Mouse (Mus musculus): Measurements from ENCODE around the gene Foxd1.

The Foxd1 gene

GRCm38 (mm10) chr13:98355559-98356111, 1.6 kb downstream of the Foxd1 start:
- DNase-seq (ENCODE audit: low read depth, low spot score) = no peak

DNA sequence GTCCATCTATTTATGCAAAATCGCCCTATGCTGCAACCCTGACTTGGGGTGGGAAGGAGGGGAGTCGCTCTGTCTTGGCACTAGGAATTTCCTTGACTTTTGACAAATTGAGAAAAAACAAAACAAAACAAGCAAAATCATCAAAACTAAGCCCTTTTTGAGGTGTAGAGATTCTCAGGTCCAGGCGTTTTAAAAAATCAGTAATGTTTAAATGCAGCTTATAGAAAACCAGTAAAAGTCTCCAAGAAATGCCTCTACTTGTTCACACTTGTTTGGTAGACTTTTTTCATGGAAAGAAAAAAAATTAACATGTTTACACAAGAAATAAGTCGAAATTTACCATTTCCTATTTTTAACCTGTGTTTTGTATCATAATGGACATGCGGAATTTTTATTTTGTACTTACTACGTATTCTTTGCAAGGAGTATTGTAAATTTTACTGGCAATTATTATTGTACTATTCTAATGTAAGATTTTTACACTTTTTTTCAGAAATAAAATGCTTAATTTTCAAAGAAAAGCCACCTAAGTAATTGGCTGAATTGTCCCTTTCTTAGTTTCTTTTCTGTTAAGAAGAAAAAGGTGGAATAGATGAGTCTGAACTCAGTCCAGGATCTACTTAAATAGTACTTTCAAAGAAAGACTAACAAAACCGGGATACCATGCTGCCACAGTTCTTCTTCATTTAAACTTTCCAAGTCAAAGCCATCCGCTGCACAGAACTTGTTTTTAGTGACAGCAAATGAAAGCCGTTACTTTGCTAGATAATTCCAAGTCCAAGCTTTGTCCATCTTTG, 2.3 kb downstream of the Foxd1 start:
- no peak for DNase-seq (ENCODE audit: low read depth, low spot score)

DNA sequence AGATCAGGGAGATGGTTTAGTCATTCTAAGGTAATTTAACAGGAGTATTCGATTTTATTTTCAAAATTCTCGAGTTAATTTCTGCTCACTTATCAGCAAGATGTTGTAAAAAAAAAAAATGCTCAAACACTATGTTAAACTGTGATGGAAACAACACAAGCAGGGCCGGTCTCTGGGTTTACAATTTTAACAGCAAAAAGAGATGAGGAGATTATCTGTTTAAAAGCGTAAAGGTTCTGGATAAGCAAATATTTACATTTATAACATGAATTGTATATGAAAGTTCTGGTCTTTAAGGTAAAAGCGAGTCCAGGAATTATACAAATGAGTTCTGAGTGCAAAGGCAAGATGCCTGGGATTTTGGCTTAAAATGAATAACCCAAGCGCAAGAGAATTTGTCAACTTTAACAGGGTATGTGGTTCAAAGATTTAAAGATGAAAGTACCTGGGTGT, 3.0 kb downstream of the Foxd1 start:
- no peak for DNase-seq (ENCODE audit: low read depth, low spot score)

DNA sequence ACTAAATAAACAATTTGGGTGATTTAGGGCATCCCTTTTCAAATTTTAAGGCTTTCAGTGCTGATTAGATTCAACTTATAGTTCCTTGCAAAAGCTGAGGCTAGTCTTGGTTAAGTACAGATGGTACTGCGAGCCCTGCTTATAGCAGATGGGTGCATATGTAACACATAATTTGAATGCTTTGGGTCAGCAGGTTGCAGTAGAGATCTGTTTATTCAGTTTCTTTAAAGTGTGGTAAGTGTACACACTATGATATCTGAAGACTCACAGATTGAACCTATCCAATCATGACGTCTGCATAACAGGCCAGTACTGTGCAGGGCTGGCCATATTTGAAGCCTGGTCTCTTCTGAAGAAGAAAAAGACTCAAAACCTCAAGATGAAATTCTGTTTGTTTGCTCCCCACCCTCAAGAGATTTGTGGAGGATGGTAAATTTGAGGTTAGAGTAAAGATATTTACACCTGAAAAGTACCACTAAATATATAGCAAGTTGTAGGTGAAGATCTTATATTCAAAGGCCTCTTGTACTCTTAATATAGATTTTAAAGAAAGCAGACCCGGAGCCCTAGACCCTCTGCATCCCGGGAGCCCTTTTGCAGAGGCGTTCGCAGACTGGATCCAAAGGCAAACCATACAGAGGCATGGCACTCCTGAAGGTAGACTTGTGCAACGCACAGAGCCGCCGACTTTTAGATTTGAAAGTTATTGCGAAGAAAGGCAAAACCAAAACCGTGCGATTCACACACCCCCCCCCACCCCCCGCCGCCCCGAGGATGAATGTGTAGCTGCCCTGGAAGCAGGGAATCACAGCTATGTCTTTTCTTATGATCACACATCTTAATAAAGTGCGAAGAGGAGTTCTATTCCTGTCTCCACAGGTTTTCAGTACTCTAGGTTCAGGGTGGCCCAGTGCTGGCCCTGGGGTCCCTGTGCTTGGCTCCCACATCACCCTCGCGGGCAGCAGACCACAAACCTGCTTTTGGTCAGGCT, 3.7 kb downstream of the Foxd1 start:
- no peak for DNase-seq (ENCODE audit: low read depth, low spot score)

GRCm38 (mm10) chr13:98358424-98359181, 4.6 kb downstream of the Foxd1 start:
- DNase-seq (ENCODE audit: low read depth, low spot score) = no peak

GRCm38 (mm10) chr13:98359337-98359736, 5.3 kb downstream of the Foxd1 start:
- DNase-seq (ENCODE audit: low read depth, low spot score) = no peak

DNA sequence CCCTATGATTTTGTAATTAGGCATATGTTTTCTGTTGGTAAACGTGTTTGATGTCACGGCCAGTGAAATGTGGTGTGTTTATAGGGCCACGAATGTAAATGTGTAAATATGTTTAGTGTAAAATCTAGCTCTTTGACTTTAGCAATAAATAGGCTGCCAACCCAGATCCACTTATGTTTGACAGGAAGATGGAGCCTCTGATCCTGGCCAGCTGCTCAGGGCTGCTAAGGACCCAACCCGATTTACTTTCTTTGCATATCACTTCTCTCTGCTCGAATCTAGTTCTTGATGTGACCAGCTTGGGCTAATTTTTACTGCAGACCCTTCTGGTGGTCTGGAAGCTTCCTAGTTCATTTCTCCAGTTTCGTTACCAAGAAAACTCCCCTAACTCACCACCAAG, 6.3 kb downstream of the Foxd1 start:
- no peak for DNase-seq (ENCODE audit: low read depth, low spot score)

GRCm38 (mm10) chr13:98361161-98361560, 7.1 kb downstream of the Foxd1 start:
- DNase-seq (ENCODE audit: low read depth, low spot score) = no peak

- no peak for DNase-seq (ENCODE audit: low read depth, low spot score)
Measured at GRCm38 (mm10) chr13:98363046-98363445, 9.0 kb downstream of the Foxd1 start.

- DNase-seq (ENCODE audit: low read depth, low spot score) = no peak
Measured at GRCm38 (mm10) chr13:98365081-98365480, 11.0 kb downstream of the Foxd1 start.

- DNase-seq (ENCODE audit: low read depth, low spot score) = no peak
Measured at GRCm38 (mm10) chr13:98365766-98366421, 11.9 kb downstream of the Foxd1 start.

- no peak for DNase-seq (ENCODE audit: low read depth, low spot score)
Measured at GRCm38 (mm10) chr13:98366469-98367275, 12.6 kb downstream of the Foxd1 start.

GRCm38 (mm10) chr13:98367601-98368000, 13.6 kb downstream of the Foxd1 start:
- no peak for DNase-seq (ENCODE audit: low read depth, low spot score)

DNA sequence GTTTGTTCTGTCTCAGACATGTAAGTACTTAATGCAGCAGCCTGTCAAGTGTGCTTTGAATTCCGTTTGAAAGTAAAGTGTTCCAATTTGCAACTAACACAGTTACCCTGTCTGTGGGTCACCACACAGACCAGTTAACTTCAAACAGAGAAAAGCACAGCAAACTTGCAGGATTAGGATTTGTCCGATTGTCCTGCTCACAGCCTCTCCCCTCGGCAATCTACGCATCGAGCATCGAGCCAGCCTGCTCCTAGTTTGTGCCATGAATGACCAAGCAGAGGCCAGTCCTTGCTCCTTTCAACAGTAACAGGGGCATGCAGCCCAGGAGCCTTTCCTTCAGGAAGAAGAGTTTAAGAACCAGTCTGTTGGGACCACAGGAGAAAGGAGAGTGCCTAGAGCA, 15.0 kb downstream of the Foxd1 start:
- DNase-seq (ENCODE audit: low read depth, low spot score) = no peak

DNA sequence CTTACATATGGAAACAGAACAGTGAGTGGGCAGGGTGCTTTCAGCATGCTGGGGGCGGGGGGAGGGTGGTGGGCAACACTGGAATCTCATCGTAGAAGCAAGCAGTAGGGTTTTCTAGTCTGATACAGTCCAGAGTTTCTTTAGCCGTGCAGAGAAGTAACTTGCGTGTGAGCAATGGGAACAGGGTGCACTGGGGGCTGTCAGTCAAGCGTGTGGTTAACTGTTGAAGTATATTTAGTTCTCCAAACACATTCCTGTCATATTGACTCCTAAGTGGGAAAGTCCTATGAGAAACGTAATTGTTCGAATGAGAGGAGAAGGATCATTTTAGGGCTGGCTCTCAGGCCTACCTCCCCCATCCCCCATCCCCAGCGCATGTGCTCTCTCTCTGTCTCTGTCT, 20.5 kb downstream of the Foxd1 start:
- DNase-seq (ENCODE audit: low read depth, low spot score) = no peak

- DNase-seq (ENCODE audit: low read depth, low spot score) = no peak
Measured at GRCm38 (mm10) chr13:98374979-98375378, 20.9 kb downstream of the Foxd1 start.

DNA sequence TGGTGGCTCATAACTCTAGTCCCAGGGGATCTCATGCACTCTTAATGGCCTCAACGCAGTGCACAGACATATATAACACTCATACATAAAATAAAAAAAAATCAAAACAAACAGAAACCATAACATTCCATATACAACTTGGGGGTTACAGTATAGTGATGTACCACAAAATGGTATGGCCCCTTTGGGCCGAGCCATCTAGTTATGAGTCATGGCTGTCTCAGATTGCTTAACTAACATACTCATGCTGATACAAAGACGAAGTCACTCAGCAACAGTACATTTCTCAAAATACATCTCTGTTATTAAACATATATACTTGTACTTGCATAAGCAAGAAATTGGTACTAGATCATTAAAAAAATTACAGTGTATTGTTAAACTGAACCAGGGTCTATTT, 23.7 kb downstream of the Foxd1 start:
- DNase-seq (ENCODE audit: low read depth, low spot score) = no peak

DNA sequence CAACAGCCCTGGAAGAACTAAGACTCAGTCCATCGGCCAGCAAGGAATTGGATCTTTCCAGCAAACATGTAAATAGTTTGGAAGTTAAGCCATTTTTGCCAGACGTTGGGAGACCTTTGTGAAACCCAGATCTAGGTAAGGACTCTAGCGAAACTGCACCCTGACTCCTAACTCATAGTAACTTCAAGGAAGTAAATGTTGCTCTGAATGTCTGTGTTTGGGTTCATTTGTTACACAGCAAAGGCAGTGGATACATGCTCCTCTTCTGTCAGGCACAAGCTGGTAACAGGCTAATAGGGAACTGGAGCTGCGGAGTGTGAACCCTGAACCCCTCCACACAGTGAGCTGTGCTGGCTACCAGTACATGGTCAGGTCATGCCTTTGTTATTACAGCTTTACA, 28.7 kb downstream of the Foxd1 start:
- no peak for DNase-seq (ENCODE audit: low read depth, low spot score)

- no peak for DNase-seq (ENCODE audit: low read depth, low spot score)
Measured at GRCm38 (mm10) chr13:98383911-98384498, 30.0 kb downstream of the Foxd1 start.

GRCm38 (mm10) chr13:98385877-98386276, 31.8 kb downstream of the Foxd1 start:
- no peak for DNase-seq (ENCODE audit: low read depth, low spot score)
